Mouse (Mus musculus) left cerebral cortex, adult 2 months (tissue): ENCODE results near the gene Ddx27. TPM values are rescaled to one million over a fixed set of nuclear protein-coding genes. Genes with fewer than 3 reads are reported as not detected.
A peak's percentile ranks its signal among the peaks of the same experiment; 100 is the strongest.

Experiments used
- DNase-seq, 2 experiments: peaks; one replicate each; pipeline ENCODE4 v3.0.0; 2021 to 2022; ENCODE audit warnings: low spot score in 2 of 2, mixed read lengths in 1 of 2; ENCODE audit errors: extremely low spot score in 1 of 2
- H3K27ac ChIP-seq: fragments of 200-600 bp; 2 replicates; pipeline ENCODE4 v1.8.1; 2022
- H3K4me3 ChIP-seq: fragments of 200-600 bp; 2 replicates; pipeline ENCODE4 v1.8.1; 2022
- CTCF ChIP-seq: fragments of 200-600 bp; IDR thresholded peaks from 2 replicates; pipeline ENCODE4 v1.8.1; 2022; ENCODE audit warnings: antibody characterized with exemption, mild to moderate bottlenecking, moderate library complexity
- intact Hi-C: fragments of 180-260 bp; cut with DNase I; formaldehyde crosslinking; loops from one replicate; pipeline ENCODE4 v1.15.1; 2025
- total RNA-seq, 2 experiments: library from RNA; stranded (reverse); gene quantifications; 2 replicates each; pipeline ENCODE4 v1.2.3; 2021

Ddx27 gene
- total RNA-seq, 2 experiments from 2014 or later: 34.6 to 35.5 TPM

DNA sequence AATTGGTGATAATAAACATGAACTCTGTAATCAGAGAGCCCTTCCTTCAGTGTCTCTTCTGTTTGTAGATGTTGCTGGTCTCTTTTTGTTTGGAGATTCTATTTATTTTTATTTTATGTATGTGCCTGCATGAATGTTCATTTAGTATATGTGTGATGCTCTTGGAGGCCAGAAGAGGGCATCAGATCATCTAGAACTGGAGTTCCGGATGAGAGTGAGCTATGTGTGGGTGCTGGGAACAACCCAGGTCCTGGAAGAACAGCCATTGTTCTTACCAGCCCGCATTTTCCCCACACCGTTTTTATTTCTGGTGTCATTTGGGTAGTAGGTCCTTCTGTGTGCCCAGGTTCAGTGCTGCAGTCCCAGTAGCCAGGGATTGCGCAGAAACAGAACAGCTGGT, 15.5 kb downstream of the Ddx27 start:
- H3K4me3 ChIP-seq: no peak overlapping the region
- intact Hi-C loops: no loop called here
- no peak for DNase-seq
- peak; percentile 16 for TF ChIP-seq CTCF
- no peak overlapping the region for H3K27ac ChIP-seq

DNA sequence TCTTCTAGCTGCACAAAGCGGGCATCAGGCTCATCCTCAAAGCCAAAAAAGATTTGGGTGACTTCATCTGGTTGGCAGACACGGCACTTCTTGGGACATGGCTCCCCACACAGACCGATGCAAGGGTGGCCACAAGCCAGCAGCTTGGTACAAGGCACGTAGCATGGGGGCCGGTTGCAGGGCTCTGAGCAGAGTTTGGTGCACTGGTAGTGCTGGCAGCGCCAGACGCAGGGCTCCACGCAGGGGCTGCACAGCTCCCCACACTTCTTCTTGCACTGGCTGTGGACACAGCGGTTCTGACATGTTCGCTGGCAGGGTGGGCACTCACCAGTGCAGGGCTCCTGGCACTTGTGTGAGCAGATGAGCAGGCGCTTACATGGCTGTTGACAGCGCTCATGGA, 22.7 kb downstream of the Ddx27 start:
- intact Hi-C loops: no loop called here
- no peak for TF ChIP-seq CTCF
- Histone ChIP-seq H3K27ac (no peak overlapping the region), H3K4me3 (no peak overlapping the region)
- DNase-seq: no peak

DNA sequence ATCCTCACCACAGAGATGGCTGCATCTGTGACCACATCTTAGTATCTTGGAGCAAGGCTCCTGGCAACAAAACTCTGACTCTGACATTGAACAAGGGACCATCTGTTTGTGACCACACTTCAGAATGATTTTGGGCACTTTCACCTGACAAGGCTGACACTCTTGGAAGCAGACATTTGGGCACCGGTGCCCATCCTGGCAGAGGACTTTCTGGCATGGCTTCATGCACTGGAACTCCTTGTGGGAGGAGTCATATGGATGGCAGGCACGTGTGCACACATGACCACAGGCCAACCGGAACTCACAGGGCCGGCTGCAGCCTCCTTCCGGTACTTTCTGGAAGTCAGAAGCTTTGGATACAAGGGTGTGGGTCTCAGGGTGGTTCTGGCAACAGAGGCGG, 23.3 kb downstream of the Ddx27 start:
- intact Hi-C loops: no loop called here
- TF ChIP-seq CTCF: no peak
- no peak overlapping the region for H3K27ac ChIP-seq
- H3K4me3 ChIP-seq: no peak overlapping the region
- no peak for DNase-seq

DNA sequence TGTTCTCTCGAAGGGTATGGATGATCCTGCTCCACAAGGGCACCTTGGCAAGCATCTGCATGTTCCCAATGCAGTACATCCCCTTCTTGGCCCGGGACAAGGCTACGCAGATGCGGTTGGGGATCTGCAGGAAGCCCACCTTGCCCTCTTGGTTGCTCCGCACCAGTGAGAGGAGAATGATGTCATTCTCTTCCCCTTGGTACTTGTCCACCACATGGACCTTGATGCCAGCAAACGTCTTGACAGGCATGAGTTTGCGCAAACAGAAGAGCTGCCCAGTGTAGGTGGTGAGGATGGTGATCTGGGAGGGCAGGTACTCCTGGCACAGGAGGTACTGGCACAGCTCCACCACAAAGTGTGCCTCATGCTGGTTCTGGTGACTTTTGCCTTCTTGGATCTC, 23.7 kb downstream of the Ddx27 start:
- TF ChIP-seq CTCF: no peak
- intact Hi-C loops: no loop called here
- H3K4me3 ChIP-seq: no peak overlapping the region
- DNase-seq: no peak
- no peak overlapping the region for H3K27ac ChIP-seq

DNA sequence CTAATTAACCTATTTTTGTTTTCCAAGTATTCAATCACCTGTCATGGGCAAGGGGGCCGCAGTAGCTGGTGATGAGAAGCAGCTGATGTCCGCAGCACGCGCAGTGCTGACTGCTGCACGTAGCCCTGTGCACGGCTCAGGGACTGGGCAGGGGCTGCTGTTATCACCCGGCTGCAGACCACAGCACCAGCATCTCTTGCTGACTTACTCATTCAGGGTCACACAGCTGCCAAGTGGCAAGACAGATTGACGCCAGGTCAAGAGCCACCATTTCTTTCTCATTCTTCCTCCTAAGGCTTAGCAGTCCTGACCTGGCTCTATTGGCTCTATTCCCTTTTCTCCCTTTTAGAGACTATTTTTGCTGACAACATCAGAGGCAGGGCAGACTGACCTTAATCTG, 24.4 kb downstream of the Ddx27 start:
- TF ChIP-seq CTCF: no peak
- intact Hi-C loops: no loop called here
- no peak overlapping the region for H3K27ac ChIP-seq
- no peak overlapping the region for H3K4me3 ChIP-seq
- DNase-seq: no peak

DNA sequence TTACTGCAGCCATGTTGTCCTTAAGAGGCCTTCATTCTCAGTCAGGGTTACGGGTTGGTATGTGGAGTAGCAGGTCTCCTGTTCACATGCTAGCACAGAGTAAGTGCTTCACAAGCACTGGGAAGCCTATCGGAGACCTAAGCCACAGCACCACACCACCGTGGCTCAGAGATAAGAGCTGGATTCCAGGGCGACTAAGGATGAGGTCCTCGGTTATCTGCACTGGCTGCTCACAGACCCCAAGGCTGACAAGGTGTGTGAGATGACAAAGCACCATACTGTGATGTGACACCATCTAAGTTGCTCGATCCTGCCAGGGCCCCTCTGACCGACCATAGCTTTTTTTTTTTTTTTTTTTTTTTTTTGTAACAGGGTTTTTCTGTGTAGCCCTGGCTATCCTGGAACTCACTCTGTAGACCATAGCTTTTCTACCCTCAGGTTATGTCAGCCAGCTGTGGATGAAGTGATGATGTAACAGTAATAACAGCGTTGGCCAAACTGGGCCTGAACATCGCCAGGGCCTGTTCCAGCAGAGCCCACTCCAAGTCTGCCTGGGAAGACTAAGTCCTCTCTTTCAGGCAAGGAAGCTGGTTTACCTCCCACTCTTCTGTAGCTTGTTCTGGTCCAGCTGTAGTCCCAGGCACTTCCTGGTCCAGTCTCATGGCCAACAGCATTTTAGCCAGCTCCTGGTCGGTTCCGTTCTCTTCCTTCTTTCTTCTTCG, 28.6 kb downstream of the Ddx27 start:
- no peak for DNase-seq
- TF ChIP-seq CTCF: no peak
- H3K27ac ChIP-seq: no peak overlapping the region
- intact Hi-C loops: no loop called here
- no peak overlapping the region for H3K4me3 ChIP-seq

DNA sequence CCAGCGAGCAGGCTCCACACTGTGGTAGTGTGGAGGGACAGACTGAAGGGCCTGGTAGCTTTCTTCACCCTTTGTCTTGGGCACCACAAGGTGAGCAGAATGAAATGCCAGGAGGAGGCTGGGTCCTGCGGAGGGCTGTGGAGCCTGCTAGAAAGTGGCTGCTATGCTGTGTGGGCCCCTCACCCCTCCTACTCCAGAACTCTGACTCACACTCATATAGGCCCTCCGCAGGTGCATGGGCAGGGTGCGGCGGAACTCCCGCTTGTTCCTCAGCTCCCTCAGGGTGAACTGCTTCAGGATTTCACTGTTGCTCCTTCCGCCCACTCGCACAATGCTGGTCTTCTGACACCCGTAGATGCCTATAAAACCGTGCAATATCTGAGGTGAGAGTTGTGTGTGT, 33.2 kb downstream of the Ddx27 start:
- no peak overlapping the region for H3K27ac ChIP-seq
- intact Hi-C loops: no loop called here
- no peak for DNase-seq
- no peak for TF ChIP-seq CTCF
- H3K4me3 ChIP-seq: no peak overlapping the region

DNA sequence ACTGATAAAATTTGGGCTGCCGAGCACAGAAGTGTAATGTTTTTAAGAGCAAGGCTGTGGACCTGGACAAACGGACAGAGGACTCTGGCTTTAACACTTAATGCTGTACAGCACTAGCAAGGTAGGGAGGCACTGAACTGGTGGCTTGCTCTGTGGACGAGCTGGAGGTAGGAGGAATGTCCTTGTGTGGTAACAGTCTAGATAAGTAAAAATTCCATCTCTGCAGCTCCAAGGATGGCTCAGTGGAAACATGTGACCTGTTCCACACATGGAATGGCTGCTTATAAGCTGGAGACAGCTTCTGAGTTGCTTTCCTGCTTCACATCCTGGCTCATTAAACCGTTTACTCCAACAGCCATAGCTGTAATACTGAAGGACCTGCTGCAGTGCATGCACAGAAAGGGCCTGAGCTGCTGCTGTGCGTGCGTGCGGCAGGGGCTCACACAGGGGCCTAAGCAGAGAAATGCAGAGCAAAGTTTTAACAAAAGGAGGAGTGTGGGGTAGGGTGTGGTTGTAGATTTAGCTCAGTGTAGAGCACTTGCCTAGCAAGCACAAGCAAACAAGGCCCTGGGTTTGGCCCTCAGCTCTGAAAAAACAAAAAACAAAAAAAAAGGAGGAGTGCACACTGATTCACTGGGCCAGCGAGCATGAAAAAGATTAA, 33.8 kb downstream of the Ddx27 start:
- intact Hi-C loops: no loop called here
- DNase-seq: no peak
- H3K4me3 ChIP-seq: no peak overlapping the region
- TF ChIP-seq CTCF: no peak
- no peak overlapping the region for H3K27ac ChIP-seq

DNA sequence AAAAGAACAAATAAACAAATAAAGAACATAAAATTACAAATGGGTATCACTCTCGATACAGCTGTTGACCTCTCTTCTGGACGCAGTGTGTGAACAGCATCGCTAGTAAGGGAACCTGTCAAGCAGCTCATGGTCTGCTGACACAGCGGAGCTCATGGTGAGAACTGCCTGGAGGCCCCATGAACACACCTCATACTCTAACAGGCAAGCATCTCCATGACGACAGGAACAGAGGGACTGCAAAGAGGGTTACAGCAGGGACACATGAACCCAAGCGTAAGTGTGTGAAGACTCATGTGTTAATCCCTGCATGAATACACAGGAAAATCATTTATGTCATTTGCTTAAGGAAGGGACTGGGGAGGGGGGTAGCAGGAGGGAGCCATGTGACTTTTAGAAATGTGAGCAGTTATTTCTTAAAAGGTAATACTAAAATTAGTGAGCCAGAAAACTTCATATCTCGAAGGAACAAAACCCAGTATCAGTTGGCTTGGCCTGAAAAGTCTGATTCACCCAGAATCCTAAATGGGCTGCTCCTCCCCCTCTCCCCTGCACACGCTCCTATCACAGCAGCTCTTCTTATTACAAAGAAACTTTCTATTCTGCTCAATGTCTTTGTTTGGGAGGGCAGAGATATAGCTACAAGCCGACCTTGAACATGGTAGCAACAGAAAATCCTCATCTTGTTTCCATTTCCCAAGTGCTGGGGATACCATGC, 38.3 kb downstream of the Ddx27 start:
- no peak overlapping the region for H3K4me3 ChIP-seq
- H3K27ac ChIP-seq: no peak overlapping the region
- TF ChIP-seq CTCF: no peak
- intact Hi-C loops: no loop called here
- no peak for DNase-seq

DNA sequence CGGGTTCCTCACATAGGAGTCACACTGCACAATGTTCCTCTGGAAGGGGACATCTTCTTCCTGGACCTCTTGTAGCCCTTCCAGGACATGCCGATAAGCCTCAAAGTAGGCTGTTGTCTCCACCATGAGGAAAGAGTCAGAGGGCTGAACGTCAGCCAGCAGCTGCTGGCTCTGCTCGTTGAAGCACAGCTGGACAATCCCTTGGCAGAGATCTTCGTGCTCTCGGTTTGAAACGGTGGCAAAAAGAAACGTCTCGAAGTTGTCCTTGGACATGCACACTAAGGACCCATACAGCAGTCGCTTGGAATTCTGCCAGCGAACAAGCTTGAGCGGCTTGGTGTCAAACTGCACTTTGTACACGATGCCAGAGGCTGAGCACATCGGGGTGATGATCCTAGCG, 40.4 kb downstream of the Ddx27 start:
- TF ChIP-seq CTCF: no peak
- H3K27ac ChIP-seq: no peak overlapping the region
- no peak overlapping the region for H3K4me3 ChIP-seq
- DNase-seq: no peak
- intact Hi-C loops: loop anchor here (5.0 kb wide), 1 partner anchor 38 kb away; the partner anchor contains the start of gene Ddx27

DNA sequence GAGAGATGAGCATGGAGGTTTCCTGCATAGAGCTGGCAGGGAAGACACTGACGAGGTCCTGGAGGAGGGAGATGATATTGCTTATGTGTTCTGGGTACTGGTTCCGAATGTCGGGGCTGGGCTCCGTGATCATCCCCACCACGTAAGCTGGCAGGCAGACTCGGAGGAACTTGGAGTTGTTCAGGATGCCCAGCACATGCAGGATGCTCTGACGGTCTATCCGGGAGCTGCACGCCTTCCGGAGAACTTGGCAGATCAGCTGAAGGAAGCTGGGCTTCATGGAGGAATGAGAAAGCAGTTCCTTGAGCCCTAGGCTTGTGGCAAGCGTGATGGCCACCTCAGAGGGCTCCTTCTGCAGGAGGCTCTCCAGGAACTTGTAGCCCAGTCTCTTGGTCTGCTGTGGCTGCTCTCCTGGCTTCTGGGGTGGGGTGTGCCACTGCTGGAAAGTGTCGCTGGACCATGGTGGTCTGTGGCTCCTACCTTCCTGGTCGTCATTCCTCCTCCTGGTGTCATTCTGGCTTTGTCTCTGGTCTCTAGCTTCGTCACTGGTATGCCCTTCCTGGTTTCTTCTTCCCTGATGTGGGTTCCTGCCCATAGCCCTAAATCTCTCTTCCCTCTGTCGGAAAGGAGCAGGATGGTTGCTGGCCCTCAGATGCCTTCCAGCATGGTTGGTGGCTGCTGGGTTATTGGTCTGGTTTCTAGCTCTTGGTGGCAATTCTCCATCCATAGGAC, 41.4 kb downstream of the Ddx27 start:
- H3K4me3 ChIP-seq: no peak overlapping the region
- intact Hi-C loops: loop anchor here (5.0 kb wide), 1 partner anchor 39 kb away; the partner anchor contains the start of gene Ddx27
- DNase-seq: no peak
- no peak overlapping the region for H3K27ac ChIP-seq
- no peak for TF ChIP-seq CTCF

DNA sequence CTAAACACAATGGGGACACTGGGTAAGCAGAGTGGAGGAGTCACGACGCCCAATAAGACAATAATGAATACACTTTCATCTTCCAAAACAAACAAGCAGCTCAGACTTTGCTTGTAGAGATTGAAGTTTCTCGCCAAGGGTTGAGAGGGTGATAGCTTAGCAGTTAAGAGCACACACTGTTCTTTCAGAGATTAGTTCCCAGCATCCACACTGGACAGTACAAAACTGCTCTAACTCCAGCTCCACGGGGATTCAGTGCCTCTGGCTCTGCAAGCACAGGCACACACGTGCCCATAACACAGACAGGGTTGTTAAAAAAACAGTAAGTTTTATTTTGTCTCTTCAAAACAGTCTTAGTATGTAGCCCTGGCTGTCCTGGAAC, 41.9 kb downstream of the Ddx27 start:
- H3K27ac ChIP-seq: no peak overlapping the region
- DNase-seq: no peak
- intact Hi-C loops: loop anchor here (5.0 kb wide), 1 partner anchor 40 kb away; the partner anchor contains the start of gene Ddx27
- TF ChIP-seq CTCF: no peak
- H3K4me3 ChIP-seq: no peak overlapping the region
